Mouse (Mus musculus) heart, postnatal 0 days (tissue): ENCODE data around the gene Cbx3.

Source experiments
- CTCF ChIP-seq: IDR thresholded peaks from 2 replicates; pipeline ENCODE4 v1.5.1; 2016; ENCODE audit warnings: antibody characterized with exemption, control low read depth, low read depth
- EP300 ChIP-seq: IDR thresholded peaks from 2 replicates; pipeline ENCODE4 v1.6.1; 2016; ENCODE audit warnings: antibody characterized with exemption, low read depth

- TF ChIP-seq CTCF (no peak), EP300 (peak; percentile 98)
Observed at GRCm38 (mm10) chr6:51469715-51470310, 347 bp upstream of the Cbx3 start, which contains the start of gene Hnrnpa2b1.
